Mouse (Mus musculus) megakaryocyte, embryonic 14.5 days (primary cell): ENCODE measurements around the gene Methig1.

Experiments used
- FLI1 ChIP-seq: IDR thresholded peaks from 2 replicates; pipeline ENCODE4 v1.6.1; 2012; ENCODE audit warnings: low read length, inconsistent platforms, mixed read lengths
- GATA1 ChIP-seq: IDR thresholded peaks from 3 replicates; pipeline ENCODE4 v1.6.1; 2012; ENCODE audit warnings: mixed read lengths, low read length, inconsistent platforms, borderline replicate concordance

- TF ChIP-seq GATA1 (no peak), FLI1 (no peak)
Measured at GRCm38 (mm10) chr15:100411731-100412130, 58.8 kb downstream of the Methig1 start.
